Mouse (Mus musculus) myocyte (in vitro differentiated cells): Measurements from ENCODE around the gene Acd. TPM values are rescaled to one million over a fixed set of nuclear protein-coding genes. Genes with fewer than 3 reads are reported as not detected.
A peak's percentile ranks its signal among the peaks of the same experiment; 100 is the strongest.

Experiments used
- H3K27me3 ChIP-seq: one replicate; pipeline ENCODE4 v1.6.1; 2011; ENCODE audit not compliant: control insufficient read depth, insufficient read depth, insufficient read length
- H3K36me3 ChIP-seq: one replicate; pipeline ENCODE4 v1.6.1; 2011; ENCODE audit not compliant: control insufficient read depth, insufficient read depth
- H3K4me2 ChIP-seq: one replicate; pipeline ENCODE4 v1.6.1; 2011; ENCODE audit warnings: low read depth, control low read depth
- H3K4me3 ChIP-seq: one replicate; pipeline ENCODE4 v1.5.1; 2011; ENCODE audit warnings: mild to moderate bottlenecking, control low read depth, moderate library complexity
- H3K79me2 ChIP-seq: one replicate; pipeline ENCODE4 v1.6.1; 2011; ENCODE audit not compliant: control insufficient read depth, insufficient read depth
- H3ac ChIP-seq: one replicate; pipeline ENCODE4 v1.6.1; 2011; ENCODE audit not compliant: control insufficient read depth, insufficient read length
- CEBPB ChIP-seq: IDR thresholded peaks from 2 replicates; pipeline ENCODE4 v1.6.1; 2011; ENCODE audit warnings: mild to moderate bottlenecking, moderate library complexity; ENCODE audit not compliant: poor library complexity, insufficient read depth, severe bottlenecking
- E2F4 ChIP-seq: IDR thresholded peaks from one replicate; pipeline ENCODE4 v1.6.1; 2011; ENCODE audit warnings: mild to moderate bottlenecking, control low read depth, moderate library complexity; ENCODE audit not compliant: insufficient read depth
- MAX ChIP-seq: IDR thresholded peaks from one replicate; pipeline ENCODE4 v1.6.1; 2011; ENCODE audit warnings: low read depth, mild to moderate bottlenecking, control low read depth
- MYOD1 ChIP-seq, 3 experiments: IDR thresholded peaks; one replicate each; pipeline ENCODE4 v1.6.1; 2011; ENCODE audit warnings: control low read depth in 2 of 3, low read depth in 2 of 3, mild to moderate bottlenecking in 2 of 3, moderate library complexity in 1 of 3; ENCODE audit not compliant: insufficient read length in 2 of 3, control insufficient read depth in 1 of 3
- MYOG ChIP-seq, 3 experiments: IDR thresholded peaks; one replicate each; pipeline ENCODE4 v1.6.1; 2011; ENCODE audit warnings: control low read depth in 2 of 3, low read depth in 2 of 3, mild to moderate bottlenecking in 2 of 3; ENCODE audit not compliant: insufficient read length in 2 of 3, control insufficient read depth in 1 of 3, insufficient read depth in 1 of 3
- POLR2A ChIP-seq: IDR thresholded peaks from one replicate; pipeline ENCODE4 v1.6.1; 2011; ENCODE audit warnings: low read depth, mild to moderate bottlenecking, control low read depth, moderate library complexity; ENCODE audit not compliant: insufficient read length
- POLR2AphosphoS2 ChIP-seq: IDR thresholded peaks from one replicate; pipeline ENCODE4 v1.6.1; 2011; ENCODE audit warnings: low read depth, control low read depth; ENCODE audit not compliant: insufficient read length
- REST ChIP-seq: IDR thresholded peaks from one replicate; pipeline ENCODE4 v1.6.1; 2011; ENCODE audit warnings: mild to moderate bottlenecking, control low read depth, moderate library complexity; ENCODE audit not compliant: insufficient read depth, insufficient read length
- SRF ChIP-seq: IDR thresholded peaks from one replicate; pipeline ENCODE4 v1.6.1; 2011; ENCODE audit warnings: low read depth; ENCODE audit not compliant: control insufficient read depth, insufficient read length
- TCF12 ChIP-seq: IDR thresholded peaks from one replicate; pipeline ENCODE4 v1.6.1; 2011; ENCODE audit warnings: mild to moderate bottlenecking, control low read depth; ENCODE audit not compliant: poor library complexity, insufficient read depth, severe bottlenecking
- TCF3 ChIP-seq: IDR thresholded peaks from one replicate; pipeline ENCODE4 v1.6.1; 2011; ENCODE audit warnings: low read depth, control low read depth; ENCODE audit not compliant: insufficient read length
- USF1 ChIP-seq: IDR thresholded peaks from one replicate; pipeline ENCODE4 v1.6.1; 2011; ENCODE audit warnings: low read depth, mild to moderate bottlenecking, control low read depth, moderate library complexity
- polyA plus RNA-seq: library from polyadenylated mRNA; unstranded; fragments of >200 nt; fragmentation: generic; extraction: Trizol; gene quantifications from one replicate; pipeline ENCODE4 v1.2.1, GENCODE M21; 2012; ENCODE audit warnings: missing spikeins

The Acd gene
- polyA plus RNA-seq, 1 experiment: 20.4 TPM

DNA sequence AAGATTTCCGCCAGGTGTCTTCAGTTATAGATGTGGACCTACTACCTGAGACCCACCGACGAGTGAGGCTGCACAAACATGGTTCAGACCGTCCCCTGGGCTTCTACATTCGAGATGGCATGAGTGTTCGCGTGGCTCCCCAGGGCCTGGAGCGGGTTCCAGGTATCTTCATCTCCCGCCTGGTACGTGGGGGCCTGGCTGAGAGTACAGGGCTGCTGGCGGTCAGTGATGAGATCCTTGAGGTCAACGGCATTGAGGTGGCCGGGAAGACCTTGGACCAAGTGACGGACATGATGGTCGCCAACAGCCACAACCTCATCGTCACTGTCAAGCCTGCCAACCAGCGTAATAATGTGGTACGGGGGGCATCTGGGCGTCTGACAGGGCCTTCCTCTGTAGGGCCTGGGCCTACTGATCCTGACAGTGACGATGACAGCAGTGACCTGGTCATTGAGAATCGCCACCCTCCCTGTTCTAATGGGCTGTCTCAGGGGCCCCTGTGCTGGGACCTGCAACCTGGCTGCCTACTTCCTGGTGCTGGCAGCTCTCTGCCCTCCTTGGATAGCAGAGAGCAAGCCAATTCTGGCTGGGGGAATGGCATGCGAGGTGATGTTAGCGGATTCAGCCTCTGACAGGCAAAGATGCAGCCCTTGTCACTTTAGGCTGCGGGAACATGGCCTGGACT lies 2.0 kb upstream of the Acd start:
- TF ChIP-seq POLR2AphosphoS2: peak; percentile 17
- no peak for TF ChIP-seq E2F4
- Histone ChIP-seq H3K4me2 (no peak overlapping the region), H3K36me3 (no peaks in the 10 kb centered on the region), H3ac (no peak overlapping the region), H3K27me3 (no peaks in the 10 kb centered on the region), H3K79me2 (peaks cover 8% of the 10 kb centered on the region), H3K4me3 (no peak overlapping the region)

DNA sequence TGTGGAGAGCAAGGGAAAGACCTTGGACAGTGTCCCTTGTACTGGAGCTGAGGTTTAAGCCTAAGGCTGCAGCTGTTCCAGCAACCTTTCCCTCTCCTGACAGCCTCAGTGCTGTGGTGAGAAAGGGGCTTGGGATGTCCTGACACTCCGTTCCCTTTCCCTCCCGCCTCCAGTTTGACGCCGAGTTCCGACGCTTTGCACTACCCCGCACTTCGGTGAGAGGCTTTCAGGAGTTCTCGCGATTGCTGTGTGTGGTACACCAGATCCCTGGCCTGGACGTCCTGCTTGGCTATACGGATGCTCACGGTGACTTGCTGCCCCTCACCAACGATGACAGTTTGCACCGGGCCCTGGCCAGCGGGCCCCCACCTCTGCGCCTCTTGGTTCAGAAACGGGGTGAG lies 1.1 kb upstream of the Acd start:
- peak overlapping the region; percentile 91 for H3K4me3 ChIP-seq
- H3K79me2 ChIP-seq: peaks cover 8% of the 10 kb centered on the region
- H3K27me3 ChIP-seq: no peaks in the 10 kb centered on the region
- H3ac ChIP-seq: no peak overlapping the region
- no peaks in the 10 kb centered on the region for H3K36me3 ChIP-seq
- TF ChIP-seq MAX (no peak), POLR2A (no peak), MYOG (IDR thresholded peaks at IDR 0.05; ENCODE audit: control insufficient read depth in 1 of 3, insufficient read depth in 1 of 3, insufficient read length in 2 of 3, low read depth in 2 of 3) (no peak), REST (no peak), SRF (no peak), MYOD1 (IDR thresholded peaks at IDR 0.05; ENCODE audit: control insufficient read depth in 1 of 3, insufficient read length in 2 of 3, low read depth in 2 of 3) (no peak), TCF12 (no peak), POLR2AphosphoS2 (no peak), TCF3 (no peak)
- peak overlapping the region; percentile 69 for H3K4me2 ChIP-seq

DNA sequence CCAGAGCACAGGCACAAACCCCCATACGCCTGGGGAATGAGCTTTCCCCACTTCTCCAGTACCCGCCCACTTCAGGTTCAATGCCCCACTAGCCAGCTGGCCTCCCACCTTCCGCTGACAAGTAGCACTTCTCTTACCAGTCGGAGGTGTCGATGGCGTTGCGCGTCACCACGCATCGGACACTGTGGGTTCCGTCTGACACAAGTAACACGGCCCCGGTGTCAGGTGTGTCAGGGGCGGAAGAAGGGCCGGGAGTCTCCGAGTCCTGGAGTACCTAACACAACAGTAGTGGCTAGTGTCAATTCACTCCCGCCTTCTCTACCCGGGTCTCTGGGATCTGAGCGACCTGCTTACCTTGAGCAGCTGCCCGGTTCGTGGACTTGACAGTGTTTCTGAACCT lies 336 bp downstream of the Acd start:
- Histone ChIP-seq H3ac (peak overlapping the region; percentile 6), H3K4me3 (peak overlapping the region; percentile 91), H3K36me3 (peaks cover 3% of the 10 kb centered on the region), H3K4me2 (peak overlapping the region; percentile 99), H3K79me2 (no peaks in the 10 kb centered on the region), H3K27me3 (no peaks in the 10 kb centered on the region)
- TF ChIP-seq CEBPB (no peak), MYOG (IDR thresholded peaks at IDR 0.05; ENCODE audit: control insufficient read depth in 1 of 3, insufficient read depth in 1 of 3, insufficient read length in 2 of 3, low read depth in 2 of 3) (no peak), POLR2A (no peak), MAX (no peak), POLR2AphosphoS2 (no peak)

GRCm38 (mm10) chr8:105699488-105700215 lies 1.2 kb downstream of the Acd start:
- H3K36me3 ChIP-seq: peaks cover 3% of the 10 kb centered on the region
- H3K4me2 ChIP-seq: peak overlapping the region; percentile 99
- H3K79me2 ChIP-seq: no peaks in the 10 kb centered on the region
- peak overlapping the region; percentile 91 for H3K4me3 ChIP-seq
- H3K27me3 ChIP-seq: no peaks in the 10 kb centered on the region
- H3ac ChIP-seq: peak overlapping the region; percentile 6
- no peak for TF ChIP-seq TCF3
- TF ChIP-seq POLR2A: no peak
- no peak for TF ChIP-seq REST
- no peak for TF ChIP-seq USF1
- TF ChIP-seq SRF: no peak
- TF ChIP-seq E2F4: no peak
- no peak for TF ChIP-seq POLR2AphosphoS2
- TF ChIP-seq MYOD1 (IDR thresholded peaks at IDR 0.05; ENCODE audit: control insufficient read depth in 1 of 3, insufficient read length in 2 of 3, low read depth in 2 of 3): no peak
- TF ChIP-seq MAX: no peak

DNA sequence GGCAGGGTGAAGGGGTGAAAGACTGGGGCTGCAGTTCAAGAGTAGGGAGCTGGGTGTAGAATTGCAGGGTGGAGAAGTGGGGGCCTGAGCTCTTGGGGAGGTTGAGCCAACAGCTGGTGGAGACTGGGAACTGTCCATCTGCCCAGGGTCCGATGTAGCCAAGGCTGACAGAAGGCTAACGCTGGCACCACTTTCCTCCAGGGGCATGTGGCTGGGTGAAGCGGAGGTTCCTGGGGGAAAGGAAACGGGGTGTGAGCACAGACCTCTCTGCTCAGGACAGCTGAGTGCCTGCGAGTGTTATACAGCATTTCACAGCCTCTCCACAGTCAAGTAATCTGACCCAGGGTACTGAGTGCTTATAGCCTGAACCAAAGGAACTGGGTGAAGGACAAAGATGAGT lies 2.2 kb downstream of the Acd start:
- Histone ChIP-seq H3K4me3 (no peak overlapping the region), H3K4me2 (no peak overlapping the region), H3ac (no peak overlapping the region), H3K27me3 (no peaks in the 10 kb centered on the region), H3K36me3 (peaks cover 3% of the 10 kb centered on the region), H3K79me2 (no peaks in the 10 kb centered on the region)
- TF ChIP-seq MAX: no peak
- no peak for TF ChIP-seq MYOG (IDR thresholded peaks at IDR 0.05; ENCODE audit: control insufficient read depth in 1 of 3, insufficient read depth in 1 of 3, insufficient read length in 2 of 3, low read depth in 2 of 3)
- TF ChIP-seq CEBPB: no peak
- TF ChIP-seq USF1: no peak
- TF ChIP-seq POLR2AphosphoS2: no peak
- TF ChIP-seq MYOD1 (IDR thresholded peaks at IDR 0.05; ENCODE audit: control insufficient read depth in 1 of 3, insufficient read length in 2 of 3, low read depth in 2 of 3): no peak
- no peak for TF ChIP-seq REST
- TF ChIP-seq POLR2A: no peak
- TF ChIP-seq E2F4: no peak
- TF ChIP-seq TCF12: no peak
- TF ChIP-seq TCF3: no peak
- no peak for TF ChIP-seq SRF
